Mouse (Mus musculus) adrenal gland, adult 18-20 months (tissue): ENCODE measurements around the gene Gm20716. TPM values are rescaled to one million over a fixed set of nuclear protein-coding genes. Genes with fewer than 3 reads are reported as not detected.
"Not testable (repeated sequence)": the region's sequence is repeated elsewhere in the genome, so short reads cannot be mapped to it uniquely, and the experiment has no call there.

ENCODE experiments used
- DNase-seq, 2 experiments: peaks; one replicate each; pipeline ENCODE4 v3.0.0; 2021 to 2022; ENCODE audit warnings: low spot score in 2 of 2
- microRNA-seq, 2 experiments: library from miRNA; unstranded; fragments of <30 nt; microRNA quantifications; one replicate each; pipeline ENCODE4 v1.2.0; 2021; ENCODE audit warnings: borderline number of aligned reads in 2 of 2
- total RNA-seq, 2 experiments: library from RNA; stranded (reverse); gene quantifications; 1 replicate in 1 of 2; 2 replicates in 1 of 2; pipeline ENCODE4 v1.2.3; 2021

Gm20716 gene
- total RNA-seq, 2 experiments from 2014 or later, result 20.8 to 24.6 TPM

GRCm38 (mm10) chr2:168167781-168168180, 62.4 kb downstream of the Gm20716 start:
- no peak for DNase-seq

DNA sequence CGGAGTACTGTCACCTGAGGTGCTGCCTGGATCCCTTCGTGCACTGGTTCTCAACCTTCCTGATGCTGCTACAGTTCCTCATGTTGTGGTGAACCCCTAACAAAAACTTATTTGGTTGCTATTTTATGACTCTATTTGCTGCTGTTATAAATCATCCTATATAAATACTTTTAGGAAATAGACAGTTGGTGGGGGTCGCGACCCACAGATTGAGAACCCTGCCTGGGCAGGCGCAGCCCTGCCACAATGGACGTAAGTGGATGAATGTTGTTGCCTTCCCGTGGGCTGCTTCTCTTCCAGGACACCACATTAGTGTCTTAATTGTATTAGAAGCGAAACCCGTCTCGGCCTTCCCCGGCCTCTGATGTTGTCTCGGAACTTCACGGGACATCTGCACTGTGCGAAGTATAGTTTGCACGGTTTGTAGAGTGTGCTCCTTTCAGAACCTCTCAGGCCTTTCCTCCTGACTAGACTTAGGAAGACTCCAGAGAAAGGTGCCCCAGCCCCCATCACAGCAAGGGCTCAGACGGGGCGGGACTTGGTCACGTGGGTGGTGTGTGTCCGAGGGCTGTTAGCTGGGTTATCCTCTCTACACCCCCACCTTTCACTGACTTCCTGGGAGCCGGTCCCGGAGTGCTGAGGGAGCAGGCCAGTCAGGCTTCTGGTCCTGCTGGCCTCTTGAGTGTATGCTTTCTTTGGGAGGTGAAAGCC, 63.3 kb downstream of the Gm20716 start:
- DNase-seq, result no peak

- DNase-seq, result no peak
Observed at GRCm38 (mm10) chr2:168161978-168162377, 68.2 kb downstream of the Gm20716 start.

GRCm38 (mm10) chr2:168161514-168161971, 68.6 kb downstream of the Gm20716 start:
- no peak for DNase-seq

DNA sequence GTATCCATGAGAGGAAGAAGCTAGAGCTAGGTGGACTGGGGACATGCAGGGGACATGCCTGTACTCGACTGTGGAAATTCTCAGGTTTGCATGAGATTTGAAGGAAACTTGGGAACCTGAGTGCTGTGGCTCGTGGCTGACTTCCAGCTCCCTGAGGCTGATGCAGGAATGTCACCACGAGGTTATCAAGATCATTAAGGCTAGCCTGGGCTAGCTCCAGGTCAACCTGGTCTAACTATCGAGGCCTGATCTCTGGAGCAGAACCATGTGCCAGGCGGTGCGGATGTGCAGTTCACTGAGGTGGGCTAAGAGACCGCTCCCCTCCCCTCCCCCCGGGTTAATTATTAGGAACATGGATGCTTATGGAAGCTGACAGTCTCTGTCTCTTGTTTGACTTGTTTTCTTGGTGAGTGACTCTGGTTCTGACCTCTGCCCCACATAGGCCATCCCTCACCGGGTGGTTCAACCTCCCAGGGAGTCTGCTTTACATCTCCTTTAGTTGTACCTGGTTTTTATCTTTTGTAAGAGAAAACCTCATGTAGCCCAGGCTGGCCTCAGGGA, 69.7 kb downstream of the Gm20716 start:
- no peak for DNase-seq

DNA sequence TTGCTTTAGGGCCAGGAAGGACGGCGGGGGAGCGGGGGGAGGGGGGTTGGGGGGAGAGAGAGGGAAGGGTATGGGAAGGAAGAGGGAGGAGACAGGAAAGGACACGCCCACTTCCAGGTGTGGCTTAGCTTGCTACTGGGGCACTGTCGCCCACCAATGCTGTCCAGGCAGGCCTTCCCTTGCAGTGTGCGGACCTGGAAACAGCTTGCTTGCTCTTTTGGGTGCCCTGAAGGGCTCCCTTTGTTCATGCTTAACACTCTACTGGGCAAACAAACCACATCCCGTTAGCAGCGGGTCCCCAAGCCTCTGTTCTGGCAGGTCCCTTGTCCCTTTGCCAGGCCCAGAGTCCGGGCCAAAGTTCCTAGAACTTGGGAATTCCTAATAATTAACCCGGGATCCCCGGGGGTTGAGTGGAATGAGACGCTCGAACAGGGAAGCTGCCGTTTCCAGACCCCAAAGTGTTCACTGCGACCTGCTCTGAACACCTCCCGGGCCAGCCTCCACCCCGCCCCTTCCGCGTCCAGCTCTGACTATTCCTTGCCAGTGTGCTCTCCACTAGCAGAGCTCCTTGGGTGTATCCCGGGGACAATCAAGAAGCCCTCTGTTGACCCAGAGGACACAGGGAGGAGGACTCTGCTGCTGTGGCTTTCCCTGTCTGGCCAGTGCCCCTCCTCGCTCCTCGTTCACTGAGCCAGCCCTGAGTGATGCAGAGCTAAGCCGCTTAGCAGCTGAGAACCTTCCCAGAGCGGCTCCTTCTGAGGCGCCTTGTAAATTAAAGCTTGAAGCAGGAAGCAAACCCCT, 71.1 kb downstream of the Gm20716 start:
- no peak for DNase-seq

- not testable (repeated sequence) for DNase-seq
Observed at GRCm38 (mm10) chr2:168157974-168158373, 72.2 kb downstream of the Gm20716 start.

GRCm38 (mm10) chr2:168156361-168156760, 73.8 kb downstream of the Gm20716 start:
- DNase-seq, result no peak

- DNase-seq, result no peak
Observed at GRCm38 (mm10) chr2:168155666-168156065, 74.5 kb downstream of the Gm20716 start.

GRCm38 (mm10) chr2:168154090-168154881, 75.9 kb downstream of the Gm20716 start:
- DNase-seq, result peak; percentile 51 to 58

GRCm38 (mm10) chr2:168149241-168149640, 80.9 kb downstream of the Gm20716 start:
- no peak for DNase-seq

DNA sequence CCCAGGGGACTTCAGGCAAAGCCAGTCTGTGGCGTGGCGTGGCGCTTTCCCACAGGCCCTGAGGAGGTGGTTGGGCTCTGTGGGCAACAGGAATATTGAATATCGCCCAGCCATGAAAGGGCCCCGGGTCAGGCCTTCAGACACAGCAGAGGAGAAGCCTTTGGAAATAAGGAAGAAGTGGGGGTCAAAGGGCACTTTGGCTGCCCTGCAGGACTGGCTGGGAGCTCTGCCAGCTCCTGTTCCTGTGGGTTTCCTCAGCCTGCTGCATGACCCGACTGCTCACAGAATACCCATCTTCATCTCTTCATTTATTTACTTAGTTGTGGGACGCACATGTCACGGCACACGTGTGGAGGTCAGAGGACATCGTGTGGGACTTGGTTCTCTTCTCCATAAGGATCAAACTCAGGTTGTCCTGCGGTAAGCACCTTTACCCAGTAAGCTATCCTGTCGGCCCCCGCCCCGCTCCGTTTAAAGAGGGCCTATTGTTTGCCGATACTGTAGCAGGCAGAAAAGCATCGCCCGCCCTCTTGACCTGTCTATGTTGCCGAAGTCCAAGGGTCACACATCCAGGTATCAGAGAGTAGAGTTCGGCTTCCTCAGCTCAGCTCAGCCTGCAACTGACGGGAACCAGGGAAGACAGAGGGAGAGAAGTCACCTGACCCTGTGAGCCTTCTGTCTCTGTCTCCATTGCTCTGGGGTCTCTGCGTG, 82.3 kb downstream of the Gm20716 start:
- no peak for DNase-seq

GRCm38 (mm10) chr2:168145437-168145836, 84.7 kb downstream of the Gm20716 start:
- no peak for DNase-seq

DNA sequence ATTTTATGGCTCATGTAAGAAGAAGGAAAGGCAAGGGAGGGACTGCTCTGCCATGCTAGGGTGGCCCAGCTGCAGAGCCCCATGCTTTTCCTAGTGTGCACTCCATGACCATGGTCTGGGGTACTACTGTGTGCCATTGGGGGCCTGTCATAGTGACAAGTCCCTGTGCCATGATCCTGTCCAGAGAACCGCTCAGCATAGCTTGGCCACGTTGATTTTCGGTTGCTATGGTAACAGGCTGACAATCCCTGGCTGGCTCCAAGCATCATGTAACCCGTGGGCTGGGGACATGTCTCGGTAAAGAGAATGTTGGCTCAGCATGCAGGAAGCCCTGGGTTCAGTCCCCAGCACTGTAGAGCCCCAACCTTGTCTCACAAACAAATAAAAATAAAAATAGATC, 86.4 kb downstream of the Gm20716 start:
- no peak for DNase-seq

DNA sequence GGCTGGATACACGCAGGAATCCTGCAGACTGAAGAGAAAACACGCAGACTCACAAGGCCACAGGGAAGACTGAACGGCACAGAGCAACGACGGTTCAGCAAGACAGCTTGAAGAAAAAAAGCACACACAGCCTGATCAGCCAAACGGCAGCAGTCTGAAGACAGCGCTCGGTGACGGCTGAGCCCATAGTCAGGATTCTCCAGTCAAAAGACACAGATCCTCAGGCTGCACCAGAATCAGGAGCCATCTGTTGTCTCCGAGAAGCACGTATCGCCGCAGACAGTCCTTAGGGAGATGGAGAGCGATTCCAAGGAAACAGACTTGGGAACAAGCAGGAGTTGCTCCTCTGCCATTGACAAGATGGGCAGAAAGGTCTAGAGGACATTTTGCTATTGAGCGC, 93.0 kb downstream of the Gm20716 start:
- no peak for DNase-seq

Small RNA genes within 50 kb of the gene (microRNA-seq; reads per million reads assigned to microRNA genes)
- 0 reads per million in 2 experiments for gene Gm24561

Other genes starting within 250 kb of the Gm20716 start
- 1 to 10 TPM; 1.8 TPM for gene Ripor3, start 219.7 kb downstream of the Gm20716 start, total RNA-seq
- gene Pard6b, start 149.4 kb downstream of the Gm20716 start, total RNA-seq, result 1 to 10 TPM; 1.2 to 1.6 TPM
- 10 to 100 TPM; 40.2 to 47.3 TPM for gene Adnp, start 23.3 kb downstream of the Gm20716 start, total RNA-seq
- 100 to 1,000 TPM; 122 to 134 TPM for gene Dpm1, start 227 bp upstream of the Gm20716 start, total RNA-seq
- gene Mocs3, start 258 bp upstream of the Gm20716 start, total RNA-seq, result 10 to 100 TPM; 15.4 to 16.9 TPM
- not detected for gene Kcng1, start 51.4 kb upstream of the Gm20716 start, total RNA-seq